Mouse (Mus musculus): ENCODE data around the gene Birc2.

DNA sequence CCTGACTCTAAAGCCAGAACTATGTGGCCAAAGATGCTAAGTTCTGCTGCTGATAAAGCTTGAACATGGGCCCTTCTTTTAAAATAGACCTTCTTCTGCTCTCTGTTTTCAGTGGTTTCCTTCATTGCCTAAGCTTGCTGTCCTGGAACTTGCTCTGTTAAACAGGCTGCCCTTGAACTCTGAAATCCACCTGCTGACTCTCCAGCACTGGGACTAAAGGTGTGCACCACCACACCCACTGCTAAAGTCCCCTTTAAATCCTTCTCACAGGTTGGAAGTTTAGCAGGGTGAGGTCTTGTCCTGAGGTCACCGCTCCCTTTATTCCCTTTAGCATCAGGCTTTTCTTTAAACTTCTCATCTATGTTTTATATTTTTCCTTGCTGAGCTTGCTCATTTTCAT is 59.9 kb downstream of the Birc2 start:
- TF ChIP-seq CHD2 (IDR thresholded peaks at IDR 0.05; ENCODE audit: low read length) (no peak), POLR2AphosphoS2 (IDR thresholded peaks at IDR 0.05; ENCODE audit: low read length) (no peak), GATA1 (IDR thresholded peaks at IDR 0.05; ENCODE audit: low read depth, low read length) (no peak), CTCF (IDR thresholded peaks at IDR 0.05 in 2 of 3, conservative IDR thresholded peaks at IDR 0.05 in 1 of 3; ENCODE audit: control insufficient read depth in 1 of 3, insufficient read depth in 1 of 3, low read depth in 2 of 3, low read length in 3 of 3, poor library complexity in 1 of 3, severe bottlenecking in 1 of 3) (no peak), GABPA (IDR thresholded peaks at IDR 0.05; ENCODE audit: low read depth, low read length) (no peak)
